Mouse (Mus musculus) cerebellum, adult 8-10 months (tissue): ENCODE measurements at regions not wholly inside any gene's neighbourhood (a gene's known extent, or its start where the extent isn't known, plus 50 kb on each side); places are given as distances from the start of the nearest gene placed in this dataset.

Experiments
- DNase-seq: peaks from one replicate; pipeline ENCODE4 v3.0.0; 2022

DNA sequence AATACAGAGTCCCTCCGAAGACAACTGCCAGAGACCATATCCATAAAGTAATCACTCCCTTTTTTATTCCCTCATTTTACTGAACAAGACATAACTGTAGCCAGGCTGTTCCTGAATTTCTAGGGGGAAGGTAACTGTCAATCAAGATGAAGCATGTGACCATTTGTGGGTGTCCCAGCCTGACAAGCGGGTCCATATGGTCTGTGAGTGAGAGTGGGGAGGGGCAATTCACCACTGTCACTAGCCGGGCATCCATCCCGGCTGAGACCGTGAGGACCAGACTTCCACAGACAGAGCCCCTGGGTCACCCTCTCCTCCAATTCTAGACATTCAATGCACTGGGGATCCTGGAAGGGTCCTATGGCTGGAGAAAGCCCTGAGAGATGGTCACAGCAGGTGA is 54.6 kb downstream of the Gm11733 start:
- no peak for DNase-seq

DNA sequence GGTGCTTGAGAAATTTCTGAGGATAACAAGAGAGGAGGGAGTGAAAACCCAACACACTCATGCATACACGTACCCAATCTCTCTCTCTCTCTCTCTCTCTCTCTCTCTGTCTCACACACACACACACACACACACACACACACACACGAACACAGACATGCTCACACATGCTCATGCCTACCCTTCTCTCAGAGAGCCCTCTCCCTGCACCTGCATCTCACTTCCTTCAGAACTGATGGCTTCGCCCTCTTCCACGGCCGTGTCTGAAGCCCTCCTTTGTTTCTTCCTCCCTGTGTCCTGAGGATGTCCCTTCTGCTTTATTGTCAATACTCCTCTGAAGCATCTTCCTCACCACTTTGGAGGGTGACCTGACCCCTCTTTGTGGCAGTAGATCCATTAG is 56.4 kb downstream of the Gm11733 start:
- no peak for DNase-seq

DNA sequence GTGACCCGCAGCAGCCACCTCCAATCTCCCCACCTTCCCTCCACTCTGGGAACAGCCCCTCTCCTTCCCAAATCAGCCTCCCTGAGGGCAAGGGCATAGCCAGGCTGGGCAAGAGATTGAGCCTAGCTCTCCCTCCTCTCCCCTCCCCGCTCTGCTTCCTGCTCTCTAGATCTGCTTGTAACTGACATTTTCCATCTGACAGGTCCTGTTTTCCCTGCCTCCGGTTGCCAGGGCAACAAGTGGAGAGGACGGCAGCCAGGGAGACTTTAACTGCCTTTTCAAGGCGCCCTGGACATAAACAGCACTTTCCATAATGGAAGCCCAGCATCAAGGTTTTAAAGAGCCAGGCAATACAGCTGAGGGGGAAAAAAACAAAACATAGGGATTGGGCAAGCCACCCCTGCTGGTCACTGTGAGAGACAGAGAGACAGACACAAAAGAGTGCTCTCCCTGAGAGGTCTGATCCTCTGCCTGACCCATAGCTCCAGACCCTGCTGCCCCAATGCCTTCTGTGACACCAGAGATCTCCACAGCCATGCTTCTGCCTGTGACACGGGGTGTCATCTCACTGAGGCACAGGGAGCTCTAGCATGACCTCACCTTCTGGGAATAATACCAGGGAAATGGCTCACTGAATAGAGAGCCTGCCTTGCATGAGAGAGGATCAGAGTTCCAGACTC is 57.2 kb downstream of the Gm11733 start:
- no peak for DNase-seq

DNA sequence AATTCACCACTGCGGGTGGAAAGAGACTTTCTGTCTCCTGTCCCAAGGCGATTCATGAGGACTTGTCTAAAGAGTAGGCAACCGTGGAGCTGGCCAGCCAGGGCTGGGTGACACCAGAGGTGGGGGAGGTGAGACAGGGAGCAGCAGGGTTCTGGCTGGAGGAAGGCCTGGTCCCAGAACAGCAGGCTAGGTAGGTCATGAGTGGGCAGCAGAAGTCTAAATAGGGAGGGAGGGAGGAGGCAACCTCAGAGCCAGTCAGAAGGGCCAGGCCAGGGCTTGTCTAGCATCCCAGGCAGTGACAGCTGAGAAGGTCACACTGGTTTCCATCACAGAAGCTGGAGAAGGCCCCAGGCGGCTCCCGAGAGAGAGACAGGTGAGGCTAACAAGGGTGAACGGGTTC is 59.0 kb downstream of the Gm11733 start:
- DNase-seq = peak; percentile 60

DNA sequence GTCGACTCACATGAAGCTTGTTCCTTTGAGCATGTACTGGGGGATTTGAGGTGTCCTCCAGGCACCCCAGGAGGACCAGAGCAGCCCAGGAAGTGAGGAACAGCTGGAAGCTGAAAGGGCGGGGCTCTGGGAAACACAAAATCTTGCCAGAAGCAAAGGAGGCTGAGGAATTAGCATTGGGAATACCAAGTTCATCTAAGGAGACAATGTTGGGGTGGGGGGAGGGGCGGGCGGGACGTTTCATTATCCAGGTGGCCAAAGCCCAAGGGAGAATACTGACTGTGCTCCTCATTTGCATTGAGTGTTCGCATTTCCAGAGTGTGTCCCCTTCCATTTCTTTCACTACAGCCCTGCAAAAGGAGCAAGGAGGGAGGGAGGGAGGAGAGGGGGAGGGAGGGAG is 60.3 kb downstream of the Gm11733 start:
- no peak for DNase-seq

DNA sequence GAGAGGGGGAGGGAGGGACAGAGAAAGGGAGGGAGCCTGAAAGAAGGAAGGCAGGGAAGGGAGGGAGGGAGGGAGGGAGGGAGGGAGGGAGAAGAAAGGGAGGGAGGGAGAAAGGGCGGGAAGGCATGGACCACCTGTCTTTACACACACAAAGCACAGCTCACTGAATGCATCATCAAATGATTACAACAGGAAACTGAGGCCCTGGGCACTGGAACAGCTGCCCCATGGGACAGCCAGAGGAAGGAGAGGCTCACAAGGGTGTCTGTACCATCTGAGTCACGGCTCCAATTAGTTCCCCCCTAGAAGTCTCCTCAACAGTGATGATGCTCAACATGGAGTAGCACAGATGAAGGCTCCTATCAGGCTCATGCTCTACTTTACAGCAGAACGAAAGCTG is 60.8 kb downstream of the Gm11733 start:
- no peak for DNase-seq

DNA sequence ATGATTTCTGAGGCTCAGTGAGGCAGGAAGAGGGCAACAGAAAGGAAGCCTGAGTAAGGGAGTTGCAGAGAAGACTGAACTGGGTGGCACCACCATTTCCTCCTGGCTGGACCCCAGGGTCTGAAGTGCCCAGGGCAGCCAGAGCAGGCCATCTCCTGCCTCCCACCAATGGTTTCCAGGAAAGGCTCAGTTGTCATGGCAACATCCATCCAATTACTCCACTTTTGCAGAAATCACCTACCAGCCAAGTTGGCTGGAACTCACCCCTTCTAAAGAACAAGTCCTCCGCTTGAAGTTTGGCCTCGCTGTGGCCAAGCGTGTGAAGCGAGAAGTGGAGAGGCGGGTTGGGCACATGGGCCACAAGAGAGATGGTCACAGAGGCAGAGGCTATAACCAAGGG is 67.8 kb downstream of the Gm11733 start:
- no peak for DNase-seq

DNA sequence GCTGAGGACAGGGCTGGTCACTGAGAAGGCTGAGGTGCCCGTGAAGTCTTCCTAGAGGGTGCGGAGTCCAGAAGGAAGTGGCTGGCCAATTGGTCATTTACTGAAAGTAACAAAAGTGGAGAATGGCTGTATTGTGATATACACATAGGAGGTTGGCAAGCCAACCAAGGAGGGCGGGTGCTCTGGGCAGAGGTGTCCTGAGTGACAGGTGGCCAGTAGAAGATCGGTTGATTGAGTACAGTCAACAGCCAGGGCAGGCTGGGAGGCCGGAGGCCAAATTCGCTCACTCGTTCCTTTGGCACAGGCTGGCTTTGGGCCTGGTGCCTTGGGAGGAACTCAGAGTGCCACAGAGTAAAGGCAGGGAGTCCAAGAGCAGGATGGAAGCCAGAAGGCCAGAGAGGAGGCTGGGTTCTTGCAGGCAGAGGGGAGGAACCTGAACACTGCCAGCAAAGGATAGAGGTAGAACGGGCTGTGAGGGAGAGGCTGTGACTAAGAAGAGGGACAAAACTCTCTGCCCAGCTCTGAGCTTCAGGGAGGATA is 68.3 kb downstream of the Gm11733 start:
- peak; percentile 56 for DNase-seq

DNA sequence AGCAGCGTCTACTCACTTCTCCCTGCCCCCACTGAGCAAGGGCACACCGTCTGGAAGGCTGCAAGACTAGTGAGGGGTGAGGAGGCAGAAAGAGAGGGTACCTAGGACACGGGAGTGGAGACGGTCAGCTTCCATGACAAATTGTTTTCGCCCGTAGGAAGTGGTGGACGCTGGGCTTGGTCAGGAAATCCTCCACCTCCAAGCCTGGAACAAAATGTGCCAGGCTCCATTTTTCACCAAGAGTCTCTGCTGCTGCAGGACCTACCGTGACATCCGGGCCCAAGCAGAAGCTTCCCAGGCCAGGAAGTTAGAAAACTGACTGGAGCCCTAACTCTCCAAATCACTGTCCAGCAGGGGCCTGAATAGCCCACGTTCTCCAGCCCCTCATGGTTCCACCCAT is 69.9 kb downstream of the Gm11733 start:
- no peak for DNase-seq

DNA sequence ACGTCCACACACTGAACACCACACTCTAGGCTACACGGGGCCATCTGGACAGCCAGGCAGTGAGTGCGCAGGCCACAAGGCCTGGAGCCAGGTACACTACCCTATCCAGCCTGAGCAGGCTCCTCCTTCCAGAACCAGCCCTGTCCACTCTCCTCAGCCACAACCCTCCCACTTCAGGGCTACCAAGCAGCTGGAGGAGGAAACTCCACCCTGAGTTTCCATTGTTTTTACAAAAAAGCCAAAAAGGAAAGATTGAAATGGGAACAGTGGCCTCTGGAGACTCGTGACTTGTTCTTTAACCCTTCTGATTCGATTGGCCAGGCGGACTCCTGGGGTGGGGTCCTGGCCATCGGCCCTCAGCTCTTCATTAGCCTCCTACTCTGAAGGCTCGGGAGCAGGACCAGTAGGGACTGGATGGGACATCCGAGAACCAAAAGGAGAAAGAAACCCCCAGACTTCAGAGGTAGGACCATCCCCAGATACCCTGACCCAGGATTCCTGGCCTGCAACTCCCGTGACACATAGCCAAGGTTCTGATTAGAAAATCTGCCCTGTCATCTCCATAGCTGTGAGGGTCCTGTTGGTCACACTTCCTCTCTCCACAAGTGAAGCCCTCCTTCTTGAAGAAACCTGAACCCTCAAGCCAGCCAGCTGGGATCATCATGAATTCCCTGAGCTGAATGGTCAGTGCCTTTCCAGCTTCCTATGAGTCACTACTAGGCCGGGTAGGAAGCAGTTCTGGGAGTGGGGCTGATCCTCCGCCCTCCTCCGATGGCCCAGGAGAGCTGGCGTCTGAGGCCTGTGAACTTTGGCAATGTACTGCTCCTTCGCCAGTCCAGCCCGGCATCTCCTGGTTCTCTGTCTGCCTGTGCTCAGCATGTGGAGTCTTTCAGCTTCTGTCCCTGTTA is 73.6 kb downstream of the Gm11733 start:
- DNase-seq = peak; percentile 58

DNA sequence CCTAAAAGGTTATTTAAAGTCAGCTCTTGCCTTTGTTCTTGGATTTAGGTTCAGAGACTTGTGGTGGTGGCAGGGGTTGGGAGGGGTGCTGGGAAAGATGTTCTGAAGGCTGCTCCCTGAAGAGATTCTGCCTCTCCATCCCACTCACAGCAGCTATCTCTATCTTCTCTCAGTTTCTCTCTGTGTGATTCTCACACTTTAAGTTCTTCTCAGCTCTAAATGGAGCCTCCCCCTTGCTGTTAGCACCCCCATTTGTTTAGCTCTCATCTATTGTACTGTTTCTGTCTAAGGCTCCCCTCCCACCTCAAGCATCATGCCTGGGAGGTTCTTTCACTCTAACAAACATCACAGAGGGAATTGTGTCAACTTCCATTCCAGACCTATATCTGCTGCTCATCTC is 75.7 kb downstream of the Gm11733 start:
- no peak for DNase-seq

DNA sequence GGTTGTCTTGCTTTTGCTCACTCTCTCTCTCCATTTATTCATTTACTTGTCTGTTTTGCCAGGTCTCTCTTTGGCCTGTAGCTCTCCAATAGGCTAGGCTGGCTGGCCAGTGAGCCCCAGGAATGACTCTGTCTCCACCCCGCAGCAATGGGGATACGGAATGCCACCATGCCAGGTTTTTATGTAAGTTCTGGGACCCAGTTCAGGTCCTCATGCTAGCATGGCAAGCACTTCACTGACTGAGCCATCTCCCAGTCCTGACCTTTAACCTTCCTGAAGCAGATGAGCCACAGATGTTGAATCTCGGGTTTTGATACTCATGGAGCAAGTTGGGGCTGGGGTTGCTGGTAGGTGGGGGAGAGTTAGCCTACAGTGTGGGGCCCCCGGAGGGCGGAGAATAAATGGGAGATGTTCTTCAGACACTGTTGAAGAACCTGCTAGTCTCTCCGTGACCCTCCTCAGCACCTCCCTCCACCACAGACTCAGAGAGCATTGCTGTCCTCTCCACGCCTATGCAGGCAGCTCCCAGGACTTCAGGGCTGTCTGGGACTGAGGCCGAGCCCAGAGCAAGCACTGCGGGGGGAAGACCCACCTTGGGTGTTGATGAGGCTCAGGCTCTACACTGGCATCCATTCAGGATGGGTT is 83.9 kb downstream of the Gm11733 start:
- no peak for DNase-seq

DNA sequence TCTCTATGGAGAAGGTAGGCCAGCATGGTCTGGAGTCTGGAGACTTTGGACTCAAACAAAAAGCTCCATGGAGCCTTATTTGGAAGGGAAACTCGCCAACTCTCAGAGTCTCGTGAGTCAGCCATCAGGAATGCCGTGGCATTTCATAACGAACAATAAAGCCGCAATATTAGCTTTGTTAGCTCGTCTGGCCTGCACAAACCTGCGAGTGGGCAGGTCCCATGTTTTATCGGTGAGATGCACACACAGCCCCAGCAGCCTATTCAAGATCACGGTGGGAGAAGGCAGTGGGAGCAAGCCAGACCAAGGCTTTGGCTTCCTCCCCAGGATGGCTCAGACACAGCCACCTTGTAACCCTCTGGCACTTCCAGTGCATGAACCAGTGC is 84.4 kb downstream of the Gm11733 start:
- DNase-seq = peak; percentile 58

DNA sequence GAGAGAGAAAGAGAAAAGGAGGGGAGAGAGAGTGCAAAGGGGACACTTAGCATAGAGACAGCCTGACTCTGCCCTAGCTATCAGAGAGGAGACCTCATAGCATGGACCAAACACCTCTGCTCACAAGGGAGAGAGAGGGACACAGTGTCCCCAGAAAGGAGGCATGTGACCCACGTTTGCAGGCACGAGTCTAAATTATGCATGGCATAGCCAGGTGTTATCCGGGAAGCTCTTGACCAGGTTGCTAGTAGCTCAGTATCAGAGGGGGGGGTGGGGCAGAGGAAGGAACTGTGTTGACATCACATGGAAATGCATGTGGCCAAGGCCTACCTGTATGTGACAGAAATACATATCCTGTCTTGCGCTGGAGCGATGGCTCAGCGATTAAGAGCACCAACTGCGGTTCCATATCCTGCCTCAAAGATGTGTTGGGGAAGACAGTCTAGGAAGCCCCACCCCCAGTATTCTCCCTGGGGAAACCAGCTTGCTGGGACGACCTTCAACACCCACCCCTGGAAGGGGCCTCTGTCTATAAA is 84.5 kb upstream of the Tnrc6c start:
- DNase-seq = no peak

DNA sequence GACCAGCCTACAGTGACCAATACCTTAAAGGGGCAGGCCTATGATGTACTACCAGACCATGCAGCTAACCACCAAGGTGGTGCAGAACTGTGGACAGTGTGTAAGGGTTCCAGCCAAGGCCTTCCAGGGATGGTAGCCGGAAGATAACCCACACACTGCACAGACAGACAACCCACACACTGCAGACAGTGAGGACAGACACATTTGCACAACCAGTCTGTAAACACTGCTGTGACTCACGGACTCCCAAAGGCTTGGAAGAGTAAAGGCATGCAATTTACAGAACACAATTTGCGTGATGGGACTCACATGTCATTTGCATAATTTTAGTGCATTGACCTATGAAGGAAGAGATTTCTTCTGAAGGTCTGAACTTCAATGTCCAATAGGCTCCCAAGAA is 82.2 kb upstream of the Tnrc6c start:
- DNase-seq = no peak

DNA sequence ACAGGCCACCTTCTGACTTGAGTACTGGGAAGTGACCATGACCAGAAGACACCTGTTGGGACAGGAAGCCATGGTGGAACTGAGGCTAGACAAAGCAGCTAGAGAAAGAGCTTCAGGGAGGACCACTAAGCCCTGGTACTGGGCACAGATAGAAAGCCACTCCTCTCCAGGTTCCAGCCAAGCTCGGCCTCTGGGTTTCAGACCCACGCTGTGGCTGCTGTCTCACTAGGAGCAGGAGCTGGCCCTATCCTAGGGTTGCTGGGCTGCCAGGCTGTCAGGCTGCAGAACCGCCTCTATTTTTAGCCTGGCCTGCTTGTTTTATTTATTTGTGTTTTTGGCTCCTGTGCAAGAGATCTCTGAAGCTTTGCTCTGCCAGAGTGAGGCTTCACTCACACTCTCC is 79.4 kb upstream of the Tnrc6c start:
- peak; percentile 64 for DNase-seq

DNA sequence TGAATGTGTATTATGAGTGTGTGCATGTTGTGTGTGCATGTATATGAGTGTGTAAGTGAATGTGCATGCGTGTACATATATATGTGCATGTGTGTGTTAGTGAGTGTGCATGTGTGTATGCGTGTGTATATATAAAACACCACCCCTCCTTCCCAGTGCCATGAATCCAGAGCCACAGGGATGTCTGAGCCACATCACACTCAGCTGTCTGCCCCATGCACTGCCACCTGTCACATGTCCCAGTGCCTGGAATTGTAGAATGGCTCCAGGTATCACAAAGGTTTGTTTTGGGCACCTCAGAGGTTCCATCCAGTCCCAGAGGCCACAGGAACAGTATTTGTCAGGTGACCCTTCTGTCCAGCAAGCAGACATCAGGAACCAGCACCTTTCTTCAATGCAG is 75.0 kb upstream of the Tnrc6c start:
- DNase-seq = no peak

DNA sequence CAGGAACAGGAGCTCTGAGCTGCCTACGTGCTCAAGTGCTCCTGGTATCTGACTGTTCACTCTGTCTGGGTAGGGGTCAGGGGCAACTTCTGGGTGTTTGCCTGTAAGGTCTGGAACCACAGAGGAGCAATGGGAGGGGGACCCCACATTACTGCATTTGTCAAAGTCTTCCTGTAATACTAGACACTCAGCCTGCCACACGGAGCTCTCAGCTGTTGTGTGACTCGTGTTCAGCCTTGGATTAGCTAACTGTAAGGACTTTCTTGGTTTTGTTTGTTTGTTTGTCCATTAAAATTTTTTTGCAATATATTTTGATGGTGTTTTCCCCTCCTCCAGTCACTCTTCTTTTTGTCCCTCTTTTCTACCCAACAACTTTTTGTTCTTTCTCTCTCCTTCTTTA is 74.4 kb upstream of the Tnrc6c start:
- no peak for DNase-seq

DNA sequence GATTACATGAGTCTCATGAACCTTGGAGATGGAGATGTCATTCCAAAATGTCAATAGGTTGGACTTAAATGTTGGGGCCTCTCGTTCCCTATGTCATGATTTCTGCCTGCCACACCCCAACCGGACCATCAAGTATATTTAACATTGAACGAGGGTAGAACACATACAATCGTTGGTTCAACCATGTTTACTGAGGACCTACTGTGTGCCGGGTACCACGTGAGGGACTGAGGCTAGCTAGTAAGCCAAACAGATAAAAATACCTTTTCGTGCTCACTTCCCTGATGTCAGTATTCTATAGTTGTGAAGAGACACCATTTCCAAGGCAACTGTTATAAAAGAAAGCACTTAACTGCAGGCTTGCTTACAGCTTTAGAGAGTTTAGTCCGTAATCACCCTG is 70.6 kb upstream of the Tnrc6c start:
- no peak for DNase-seq

DNA sequence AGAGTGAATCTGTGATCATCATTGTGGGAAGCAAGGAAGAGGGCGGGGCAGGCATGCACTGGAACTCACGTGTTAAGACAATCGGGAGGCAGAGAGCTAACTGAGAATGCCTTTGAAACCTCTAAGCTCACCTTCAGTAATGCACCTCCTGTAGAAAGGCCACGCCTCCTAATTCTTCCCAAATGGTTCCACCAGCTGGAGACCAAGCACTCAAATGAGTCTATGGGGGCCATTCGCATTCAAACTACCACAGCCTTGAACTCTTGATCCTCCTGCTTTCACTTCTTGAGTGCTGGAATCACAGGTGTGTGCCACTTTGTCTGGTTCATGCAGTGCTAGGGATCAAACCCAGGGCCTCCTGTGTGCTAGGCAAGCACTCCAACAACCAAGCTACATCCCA is 68.5 kb upstream of the Tnrc6c start:
- no peak for DNase-seq

DNA sequence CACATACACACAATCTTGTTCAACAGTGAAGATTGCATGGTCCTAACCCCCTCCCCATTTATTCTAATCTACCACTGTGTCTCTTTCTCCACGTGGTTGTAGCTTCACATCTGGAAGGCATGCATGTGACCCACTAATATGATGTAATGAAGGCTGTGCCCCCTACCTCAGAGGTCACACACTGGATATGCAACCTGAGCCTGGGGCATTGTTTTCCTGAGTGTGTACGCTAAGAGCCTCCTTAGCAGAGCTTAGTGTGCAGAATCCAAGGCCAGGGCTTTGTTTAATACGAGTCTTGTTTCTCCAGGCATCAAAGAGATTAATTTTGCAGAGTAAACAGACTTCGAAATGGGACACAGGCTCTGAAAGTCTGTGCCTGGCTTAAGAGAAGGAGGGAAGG is 68.0 kb upstream of the Tnrc6c start:
- no peak for DNase-seq

DNA sequence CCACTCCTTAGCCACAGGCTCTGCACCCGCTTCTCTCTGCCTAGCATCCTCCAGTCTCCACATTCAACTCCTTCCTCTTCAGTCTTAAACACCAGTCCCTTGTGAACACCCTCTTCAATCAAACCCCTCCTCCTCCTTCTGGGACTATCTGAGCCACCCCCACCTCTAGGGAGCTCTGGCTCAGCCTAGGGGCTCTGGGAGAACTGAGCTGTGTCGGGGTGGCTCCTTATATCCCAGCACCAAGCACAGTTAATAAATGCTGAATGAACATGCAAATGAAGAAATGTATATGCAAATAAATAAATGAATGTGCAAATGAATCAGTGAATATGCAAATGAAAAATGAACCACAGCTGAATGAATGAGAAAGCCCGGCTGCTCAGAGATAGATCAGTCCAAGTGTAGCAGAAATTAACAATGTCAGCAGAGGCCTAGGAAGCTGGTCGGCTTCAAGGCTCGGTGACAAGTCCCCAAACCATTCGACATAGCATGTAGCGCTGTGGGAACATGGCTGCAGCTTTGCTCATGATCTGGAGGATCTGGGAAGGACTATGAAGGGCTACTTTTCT is 67.1 kb upstream of the Tnrc6c start:
- DNase-seq = no peak

DNA sequence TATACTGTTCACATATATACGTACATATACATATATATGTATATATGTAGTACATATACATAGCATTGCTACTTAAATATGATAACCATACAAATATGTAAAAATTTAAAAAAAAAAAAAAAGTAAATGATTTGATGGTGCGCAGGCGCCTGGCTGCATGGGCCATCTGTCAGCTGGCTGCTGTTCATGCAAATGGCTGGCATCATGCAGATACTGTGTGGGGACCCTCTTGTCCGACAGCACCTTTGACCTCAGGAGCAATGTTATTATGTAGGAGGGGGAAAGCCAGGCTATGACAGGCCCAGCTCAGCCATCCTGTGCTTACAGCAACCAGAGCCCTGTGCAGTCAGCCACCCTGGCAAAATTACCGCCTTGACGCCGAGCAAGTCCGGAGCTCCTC is 65.1 kb upstream of the Tnrc6c start:
- DNase-seq = no peak
